Mouse (Mus musculus) T-helper 2 cell (primary cell): Measurements from ENCODE around the gene Ppp2r5b.

Source experiments
- in situ Hi-C: fragments of 300-600 bp; cut with MboI, MseI; formaldehyde crosslinking; loops from one replicate; pipeline ENCODE4 v1.15.1; 2025; ENCODE audit warnings: high pct_unique_total_duplicates

The Ppp2r5b gene

GRCm38 (mm10) chr19:6269798-6270475 lies 34.3 kb upstream of the Ppp2r5b start:
- in situ Hi-C loops, result loop anchor here (5.0 kb wide), 2 partner anchors 37 to 67 kb away; partner anchors contain the start of gene Cdc42bpg

- in situ Hi-C loops, result no loop called here
Measured at GRCm38 (mm10) chr19:6268670-6269132, 33.0 kb upstream of the Ppp2r5b start.

GRCm38 (mm10) chr19:6268170-6268528 lies 32.5 kb upstream of the Ppp2r5b start:
- in situ Hi-C loops, result no loop called here

- in situ Hi-C loops, result no loop called here
Measured at GRCm38 (mm10) chr19:6267306-6268169, 31.9 kb upstream of the Ppp2r5b start.

- in situ Hi-C loops, result no loop called here
Measured at GRCm38 (mm10) chr19:6265727-6266182, 30.1 kb upstream of the Ppp2r5b start.

- in situ Hi-C loops, result no loop called here
Measured at GRCm38 (mm10) chr19:6264945-6265344, 29.3 kb upstream of the Ppp2r5b start.

- in situ Hi-C loops, result no loop called here
Measured at GRCm38 (mm10) chr19:6264200-6264599, 28.5 kb upstream of the Ppp2r5b start.

- in situ Hi-C loops, result no loop called here
Measured at GRCm38 (mm10) chr19:6262839-6263433, 27.3 kb upstream of the Ppp2r5b start.

GRCm38 (mm10) chr19:6262222-6262621 lies 26.6 kb upstream of the Ppp2r5b start:
- in situ Hi-C loops, result no loop called here

- in situ Hi-C loops, result no loop called here
Measured at GRCm38 (mm10) chr19:6261379-6261778, 25.7 kb upstream of the Ppp2r5b start.

GRCm38 (mm10) chr19:6260946-6261345 lies 25.3 kb upstream of the Ppp2r5b start:
- in situ Hi-C loops, result no loop called here

- in situ Hi-C loops, result no loop called here
Measured at GRCm38 (mm10) chr19:6260428-6260827, 24.8 kb upstream of the Ppp2r5b start.

- in situ Hi-C loops, result loop anchor here (5.0 kb wide), 1 partner anchor 81 kb away; no protein-coding TSS in a partner anchor
Measured at GRCm38 (mm10) chr19:6253021-6253420, 17.3 kb upstream of the Ppp2r5b start.

- in situ Hi-C loops, result no loop called here
Measured at GRCm38 (mm10) chr19:6247526-6248300, 12.0 kb upstream of the Ppp2r5b start.

GRCm38 (mm10) chr19:6245806-6246205 lies 10.1 kb upstream of the Ppp2r5b start:
- in situ Hi-C loops, result no loop called here

GRCm38 (mm10) chr19:6243226-6243625 lies 7.6 kb upstream of the Ppp2r5b start:
- in situ Hi-C loops, result no loop called here

- in situ Hi-C loops, result no loop called here
Measured at GRCm38 (mm10) chr19:6242281-6242680, 6.6 kb upstream of the Ppp2r5b start.

- in situ Hi-C loops, result no loop called here
Measured at GRCm38 (mm10) chr19:6241274-6242107, 5.8 kb upstream of the Ppp2r5b start, which contains the start of gene Atg2a. TSS of gene Atg2a (plus strand) at chr19:6241668.

- in situ Hi-C loops, result no loop called here
Measured at GRCm38 (mm10) chr19:6240725-6241124, 5.1 kb upstream of the Ppp2r5b start.

- in situ Hi-C loops, result no loop called here
Measured at GRCm38 (mm10) chr19:6240136-6240535, 4.5 kb upstream of the Ppp2r5b start.
